Mouse (Mus musculus) testis, adult 2 months (tissue): ENCODE measurements around the gene Pdia6. TPM values are rescaled to one million over a fixed set of nuclear protein-coding genes. Genes with fewer than 3 reads are reported as not detected.

Source experiments
- H3K27ac ChIP-seq: fragments of 200-500 bp; 2 replicates; pipeline ENCODE4 v1.5.1; 2012; ENCODE audit warnings: low read depth, low read length; ENCODE audit not compliant: control insufficient read depth, insufficient read depth
- H3K27me3 ChIP-seq: fragments of 200-500 bp; 2 replicates; pipeline ENCODE4 v1.6.1; 2012; ENCODE audit warnings: mild to moderate bottlenecking, low read length, moderate library complexity; ENCODE audit not compliant: control insufficient read depth, insufficient read depth
- H3K36me3 ChIP-seq: fragments of 200-500 bp; 2 replicates; pipeline ENCODE4 v1.6.1; 2012; ENCODE audit warnings: mild to moderate bottlenecking, low read length; ENCODE audit not compliant: control insufficient read depth, insufficient read depth
- H3K4me1 ChIP-seq: fragments of 200-500 bp; 2 replicates; pipeline ENCODE4 v1.6.1; 2012; ENCODE audit warnings: low read length; ENCODE audit not compliant: control insufficient read depth, insufficient read depth
- H3K4me3 ChIP-seq: fragments of 200-500 bp; 2 replicates; pipeline ENCODE4 v1.5.1; 2012; ENCODE audit warnings: low read depth, mild to moderate bottlenecking, low read length, moderate library complexity, mixed read lengths; ENCODE audit not compliant: control insufficient read depth
- CTCF ChIP-seq: fragments of 200-500 bp; IDR thresholded peaks from 2 replicates; pipeline ENCODE4 v1.5.1; 2012; ENCODE audit warnings: low read depth, mild to moderate bottlenecking, inconsistent platforms, low read length, moderate library complexity; ENCODE audit not compliant: control insufficient read depth, insufficient read depth, insufficient replicate concordance
- POLR2A ChIP-seq: fragments of 200-500 bp; IDR thresholded peaks from 2 replicates; pipeline ENCODE4 v1.6.1; 2012; ENCODE audit warnings: low read depth, mild to moderate bottlenecking, inconsistent platforms, low read length, moderate library complexity; ENCODE audit not compliant: control insufficient read depth
- polyA plus RNA-seq: library from polyadenylated mRNA; depleted of rRNA; stranded (reverse); fragments of >200 nt; gene quantifications from 2 replicates; pipeline ENCODE4 v1.2.3, GENCODE M21; 2012

Pdia6 gene
- polyA plus RNA-seq, 1 experiment = 119 TPM

GRCm38 (mm10) chr12:17310852-17311839, 44.8 kb downstream of the Pdia6 start:
- Histone ChIP-seq H3K36me3 (no peaks in the 10 kb centered on the region), H3K4me3 (no peak overlapping the region)
- no peak for TF ChIP-seq CTCF
- no peak for TF ChIP-seq POLR2A

GRCm38 (mm10) chr12:17316096-17316495, 49.8 kb downstream of the Pdia6 start:
- no peaks in the 10 kb centered on the region for H3K36me3 ChIP-seq
- no peak overlapping the region for H3K27ac ChIP-seq

More at GRCm38 (mm10) chr12:17310852-17311839, 44.8 kb downstream of the Pdia6 start:
- H3K4me1 ChIP-seq = no peaks in the 10 kb centered on the region
- H3K27ac ChIP-seq = no peak overlapping the region
- H3K27me3 ChIP-seq = no peaks in the 10 kb centered on the region

GRCm38 (mm10) chr12:17317970-17318369, 51.6 kb downstream of the Pdia6 start:
- Histone ChIP-seq H3K27ac (no peak overlapping the region), H3K4me3 (no peak overlapping the region), H3K36me3 (no peaks in the 10 kb centered on the region), H3K4me1 (no peaks in the 10 kb centered on the region), H3K27me3 (no peaks in the 10 kb centered on the region)
- TF ChIP-seq POLR2A (no peak), CTCF (no peak)

More at GRCm38 (mm10) chr12:17316096-17316495, 49.8 kb downstream of the Pdia6 start:
- no peaks in the 10 kb centered on the region for H3K4me1 ChIP-seq
- no peaks in the 10 kb centered on the region for H3K27me3 ChIP-seq
- H3K4me3 ChIP-seq = no peak overlapping the region
- TF ChIP-seq CTCF (no peak), POLR2A (no peak)

GRCm38 (mm10) chr12:17318453-17318852, 52.1 kb downstream of the Pdia6 start:
- H3K27me3 ChIP-seq = no peaks in the 10 kb centered on the region
- no peak overlapping the region for H3K4me3 ChIP-seq
- H3K27ac ChIP-seq = no peak overlapping the region
- H3K4me1 ChIP-seq = no peaks in the 10 kb centered on the region
- TF ChIP-seq CTCF = no peak
- no peak for TF ChIP-seq POLR2A
- H3K36me3 ChIP-seq = no peaks in the 10 kb centered on the region

- Histone ChIP-seq H3K27ac (no peak overlapping the region), H3K27me3 (peaks cover 2% of the 10 kb centered on the region; the same call in 1 of the 2 replicates), H3K4me3 (peak overlapping the region; percentile 75), H3K36me3 (no peaks in the 10 kb centered on the region), H3K4me1 (peaks cover 9% of the 10 kb centered on the region)
- TF ChIP-seq CTCF = no peak
- TF ChIP-seq POLR2A = no peak
Observed at GRCm38 (mm10) chr12:17324549-17325470, 58.5 kb downstream of the Pdia6 start.

GRCm38 (mm10) chr12:17329259-17329658, 62.9 kb downstream of the Pdia6 start, which contains the start of gene Atp6v1c2:
Atp6v1c2 (minus strand) TSS chr12:17329359.
- no peak for TF ChIP-seq CTCF
- TF ChIP-seq POLR2A = no peak
- Histone ChIP-seq H3K4me3 (no peak within 1 kb of the TSS), H3K4me1 (peaks cover 6% of the 10 kb centered on the region), H3K27me3 (peaks cover 2% of the 10 kb centered on the region; the same call in 1 of the 2 replicates), H3K27ac (no peak within 1 kb of the TSS), H3K36me3 (no peaks in the 10 kb centered on the region)
